Mouse (Mus musculus): ENCODE data around the gene Gm11563.
"Not testable (repeated sequence)": the region's sequence is repeated elsewhere in the genome, so short reads cannot be mapped to it uniquely, and the experiment has no call there.

Gene Gm11563

GRCm38 (mm10) chr11:99658467-99659010, at the start of gene Gm11563:
Gm11563 (minus strand) TSS chr11:99658960.
- not testable (repeated sequence) for DNase-seq (ENCODE audit: low spot score)

GRCm38 (mm10) chr11:99690463-99690862, 31.7 kb upstream of the Gm11563 start, which contains the start of gene Gm14190:
Gm14190 (minus strand) TSS chr11:99690740.
- DNase-seq (ENCODE audit: low spot score): no peak

GRCm38 (mm10) chr11:99685235-99685634, 26.5 kb upstream of the Gm11563 start:
- not testable (repeated sequence) for DNase-seq (ENCODE audit: low spot score)

- no peak for DNase-seq (ENCODE audit: low spot score)
Observed at GRCm38 (mm10) chr11:99683481-99683880, 24.7 kb upstream of the Gm11563 start.

GRCm38 (mm10) chr11:99665860-99666259, 7.1 kb upstream of the Gm11563 start, which contains the start of gene Krtap4-6:
Krtap4-6 (minus strand) TSS chr11:99665960.
- DNase-seq (ENCODE audit: low spot score): no peak

- DNase-seq (ENCODE audit: low spot score): no peak
Observed at GRCm38 (mm10) chr11:99662802-99663201, 4.0 kb upstream of the Gm11563 start.

- no peak for DNase-seq (ENCODE audit: low spot score)
Observed at GRCm38 (mm10) chr11:99659256-99659655, 496 bp upstream of the Gm11563 start.

GRCm38 (mm10) chr11:99657051-99657450, 1.7 kb downstream of the Gm11563 start:
- no peak for DNase-seq (ENCODE audit: low spot score)

GRCm38 (mm10) chr11:99650136-99650535, 8.6 kb downstream of the Gm11563 start, which contains the start of gene Gm11555:
Gm11555 (minus strand) TSS chr11:99650236.
- no peak for DNase-seq (ENCODE audit: low spot score)

GRCm38 (mm10) chr11:99646444-99646843, 12.3 kb downstream of the Gm11563 start:
- no peak for DNase-seq (ENCODE audit: low spot score)

GRCm38 (mm10) chr11:99644351-99644750, 14.4 kb downstream of the Gm11563 start:
- DNase-seq (ENCODE audit: low spot score): no peak

- DNase-seq (ENCODE audit: low spot score): not testable (repeated sequence)
Observed at GRCm38 (mm10) chr11:99643635-99644139, 15.1 kb downstream of the Gm11563 start, which contains the start of gene Krtap4-7. Krtap4-7 (minus strand) TSS chr11:99644089.

GRCm38 (mm10) chr11:99640926-99641325, 17.8 kb downstream of the Gm11563 start:
- DNase-seq (ENCODE audit: low spot score): no peak

GRCm38 (mm10) chr11:99637086-99637485, 21.7 kb downstream of the Gm11563 start:
- no peak for DNase-seq (ENCODE audit: low spot score)

- no peak for DNase-seq (ENCODE audit: low spot score)
Observed at GRCm38 (mm10) chr11:99634653-99635134, 24.1 kb downstream of the Gm11563 start, which contains the start of gene Krtap4-2. Krtap4-2 (minus strand) TSS chr11:99635084.

GRCm38 (mm10) chr11:99633293-99633692, 25.5 kb downstream of the Gm11563 start:
- no peak for DNase-seq (ENCODE audit: low spot score)

- no peak for DNase-seq (ENCODE audit: low spot score)
Observed at GRCm38 (mm10) chr11:99630890-99631289, 27.9 kb downstream of the Gm11563 start.

GRCm38 (mm10) chr11:99628138-99628537, 30.6 kb downstream of the Gm11563 start, which contains the start of gene Krtap4-1:
Krtap4-1 (minus strand) TSS chr11:99628238.
- no peak for DNase-seq (ENCODE audit: low spot score)

GRCm38 (mm10) chr11:99620335-99620734, 38.4 kb downstream of the Gm11563 start, which contains the start of gene Gm11562:
Gm11562 (minus strand) TSS chr11:99620435.
- DNase-seq (ENCODE audit: low spot score): no peak

- no peak for DNase-seq (ENCODE audit: low spot score)
Observed at GRCm38 (mm10) chr11:99614796-99615363, 43.9 kb downstream of the Gm11563 start, which contains the start of gene Krtap2-4. Krtap2-4 (minus strand) TSS chr11:99614846.

GRCm38 (mm10) chr11:99610089-99610488, 48.7 kb downstream of the Gm11563 start, which contains the start of gene Gm11937:
Gm11937 (minus strand) TSS chr11:99610189.
- DNase-seq (ENCODE audit: low spot score): not testable (repeated sequence)

- DNase-seq (ENCODE audit: low spot score): no peak
Observed at GRCm38 (mm10) chr11:99609126-99609525, 49.6 kb downstream of the Gm11563 start.
